Mouse (Mus musculus): ENCODE data around the gene Lime1.

Lime1 gene

GRCm38 (mm10) chr2:181391022-181391421 lies 11.1 kb downstream of the Lime1 start:
- DNase-seq (ENCODE audit: low read depth, low spot score), result no peak

- no peak for DNase-seq (ENCODE audit: low read depth, low spot score)
These were observed 11.7 kb downstream of the Lime1 start for GRCm38 (mm10) chr2:181391541-181391940.

DNA sequence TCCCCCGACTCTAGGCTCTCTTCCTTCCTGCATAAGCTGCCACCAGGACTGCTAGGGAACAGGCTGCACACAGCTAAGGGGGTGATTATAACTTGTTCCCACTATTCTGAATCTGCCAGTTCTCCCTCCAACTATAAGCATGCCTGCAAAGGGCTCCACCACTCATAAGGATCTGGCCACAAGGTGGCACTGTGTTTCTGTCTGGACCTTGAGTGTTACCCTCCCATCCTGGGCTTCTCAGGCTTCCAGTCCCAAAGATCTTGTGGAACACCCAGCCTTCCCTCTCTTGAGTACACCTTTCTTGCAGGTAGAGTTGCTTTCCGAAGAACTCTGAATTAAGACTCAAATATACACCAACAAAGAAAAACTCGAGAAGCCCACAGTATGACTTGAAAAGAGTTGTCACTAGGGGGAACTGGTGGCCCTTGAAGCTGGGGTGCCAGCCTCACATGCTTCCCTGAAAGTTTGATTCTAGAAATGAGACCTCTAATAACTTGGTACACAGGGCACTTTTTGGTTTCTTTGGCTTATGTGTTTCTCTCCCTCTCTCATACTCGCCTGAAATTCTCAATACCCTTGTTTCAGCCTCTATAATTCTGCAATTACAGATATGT lies 12.8 kb downstream of the Lime1 start:
- peak; percentile 91 for DNase-seq (ENCODE audit: low read depth, low spot score)

- DNase-seq (ENCODE audit: low read depth, low spot score), result no peak
These were observed 14.2 kb downstream of the Lime1 start for GRCm38 (mm10) chr2:181394086-181394485.

- no peak for DNase-seq (ENCODE audit: low read depth, low spot score)
These were observed 17.4 kb downstream of the Lime1 start for GRCm38 (mm10) chr2:181397207-181397761.

DNA sequence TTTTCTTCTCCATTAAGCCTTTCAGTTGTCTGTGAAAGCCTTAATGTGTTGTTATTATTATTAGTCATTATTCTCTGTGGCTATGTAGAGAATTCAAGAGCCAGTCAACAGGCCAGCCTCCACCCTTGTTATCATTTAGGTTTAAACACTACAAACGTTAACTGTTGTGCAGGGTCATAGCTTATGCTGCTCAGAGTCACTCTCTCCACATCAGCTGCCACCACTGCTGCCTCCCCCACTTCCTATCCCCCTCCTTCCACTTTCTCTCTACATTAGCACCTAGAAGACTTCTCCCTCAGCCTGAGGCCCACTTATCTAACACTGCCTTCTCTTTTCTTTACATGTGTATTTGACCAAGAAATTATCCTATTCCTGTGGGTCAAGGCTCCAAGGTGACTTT lies 21.6 kb downstream of the Lime1 start:
- no peak for DNase-seq (ENCODE audit: low read depth, low spot score)

DNA sequence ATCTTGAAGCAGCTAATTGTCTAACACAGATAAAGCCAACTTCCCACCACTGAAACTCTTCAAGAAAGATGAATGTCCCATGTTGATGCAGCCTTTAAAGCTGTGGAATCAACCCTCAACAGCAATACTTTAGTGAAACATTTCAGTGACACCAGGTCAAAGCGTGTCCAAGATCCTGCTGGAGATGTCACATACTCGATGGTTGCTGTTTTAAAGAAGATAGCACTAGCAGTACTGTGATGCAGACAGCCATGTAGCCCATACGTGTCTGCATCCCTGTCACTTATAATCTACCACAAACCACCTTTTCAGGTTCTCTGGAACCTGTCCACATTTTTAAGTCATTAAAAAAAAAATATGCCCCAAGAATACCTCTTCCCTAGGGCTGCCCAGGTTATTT lies 23.8 kb downstream of the Lime1 start:
- no peak for DNase-seq (ENCODE audit: low read depth, low spot score)

DNA sequence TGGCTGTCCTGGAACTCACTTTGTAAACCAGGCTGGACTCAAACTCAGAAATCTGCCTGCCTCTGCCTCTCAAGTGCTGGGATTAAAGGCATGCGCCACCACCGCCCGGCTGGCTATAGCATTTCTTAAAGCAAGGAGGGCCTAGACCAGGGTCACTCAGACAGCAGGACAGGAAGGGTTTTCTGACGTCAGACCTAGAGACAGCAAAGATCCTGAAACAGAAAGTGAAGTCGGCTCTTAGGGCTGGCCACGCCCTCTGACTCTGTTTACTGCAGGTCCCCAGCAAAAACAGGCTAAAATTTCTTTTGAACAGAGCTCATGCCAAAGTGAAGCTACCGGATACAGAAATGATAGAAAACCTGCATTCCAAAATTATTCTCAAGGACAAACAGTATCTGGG lies 29.8 kb downstream of the Lime1 start:
- DNase-seq (ENCODE audit: low read depth, low spot score), result peak; percentile 39

- peak; percentile 79 for DNase-seq (ENCODE audit: low read depth, low spot score)
These were observed 31.0 kb downstream of the Lime1 start for GRCm38 (mm10) chr2:181410760-181411473.

DNA sequence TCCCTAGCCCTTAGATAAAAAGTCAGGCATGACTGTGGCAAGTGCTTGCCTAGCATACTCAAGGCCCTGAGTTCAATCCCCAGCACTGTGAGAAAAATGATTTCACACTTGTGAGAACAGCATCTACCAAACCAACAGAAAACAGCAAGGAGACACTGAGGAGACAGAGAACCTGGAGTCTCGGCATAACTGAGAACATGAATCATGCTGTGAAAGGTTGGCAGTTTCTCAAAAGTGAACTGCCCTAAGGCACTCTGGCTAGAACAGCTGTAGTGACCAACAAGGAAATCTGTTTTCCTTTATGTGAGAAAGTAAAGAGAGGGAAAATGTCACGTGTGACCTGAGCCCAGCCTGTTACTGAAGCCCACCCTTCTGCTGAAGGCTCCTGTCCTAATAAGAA lies 33.3 kb downstream of the Lime1 start:
- no peak for DNase-seq (ENCODE audit: low read depth, low spot score)

DNA sequence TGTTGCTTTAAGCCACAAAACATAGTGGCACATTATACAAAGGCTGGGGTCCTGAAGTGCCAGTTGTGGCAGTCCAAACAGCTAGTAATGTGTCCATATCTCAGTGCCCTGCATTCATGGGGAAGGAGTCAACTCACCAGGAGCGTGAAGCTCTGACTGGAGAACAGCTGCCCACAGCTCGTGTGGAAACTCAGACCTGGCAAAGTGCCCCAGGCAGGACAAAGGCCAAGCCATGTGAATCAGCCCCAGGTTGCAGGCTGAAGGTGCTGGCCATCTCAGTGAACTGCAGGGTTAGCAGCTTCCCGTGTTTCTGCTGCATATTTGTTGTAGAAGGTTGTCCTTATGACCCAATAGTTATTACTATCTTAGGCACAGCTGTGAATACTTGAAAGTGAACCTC lies 36.1 kb downstream of the Lime1 start:
- DNase-seq (ENCODE audit: low read depth, low spot score), result no peak

DNA sequence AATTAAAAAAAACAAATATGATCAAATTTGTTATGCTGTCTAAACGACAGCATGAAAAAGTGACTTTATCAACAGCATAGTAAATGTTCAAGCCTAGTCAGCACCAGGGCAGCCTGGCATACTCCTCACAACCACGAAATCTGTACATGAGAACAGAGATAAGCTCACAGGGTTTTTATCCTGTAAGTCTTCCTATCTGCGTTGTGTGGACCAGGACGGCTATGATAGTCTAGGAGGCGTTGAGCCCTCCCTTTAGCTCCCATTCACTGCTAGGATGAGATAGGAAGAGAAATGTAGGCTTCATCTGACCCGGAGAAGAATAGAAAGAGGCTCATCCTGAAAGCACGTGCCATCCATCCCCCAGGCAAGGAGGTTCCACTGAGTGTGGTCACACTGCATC lies 39.5 kb downstream of the Lime1 start:
- DNase-seq (ENCODE audit: low read depth, low spot score), result no peak

DNA sequence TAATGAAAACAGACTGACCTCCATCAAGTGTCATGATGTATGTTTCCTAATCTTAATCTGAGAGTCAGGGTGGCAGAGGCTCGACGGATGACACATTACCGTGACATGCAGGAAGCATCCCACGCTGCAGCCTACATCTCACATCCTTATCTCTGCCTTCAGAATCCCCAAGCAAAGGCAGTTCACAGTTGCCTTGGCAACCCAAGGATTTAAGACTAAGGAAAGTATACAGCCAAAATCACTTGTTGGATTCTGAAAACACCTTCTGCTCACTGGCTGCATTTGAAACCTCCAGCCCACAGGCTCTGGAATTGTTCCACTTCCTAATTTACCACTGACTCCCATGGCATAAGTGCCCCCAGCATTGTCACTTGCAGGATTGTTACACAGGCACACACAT lies 40.5 kb downstream of the Lime1 start:
- no peak for DNase-seq (ENCODE audit: low read depth, low spot score)

DNA sequence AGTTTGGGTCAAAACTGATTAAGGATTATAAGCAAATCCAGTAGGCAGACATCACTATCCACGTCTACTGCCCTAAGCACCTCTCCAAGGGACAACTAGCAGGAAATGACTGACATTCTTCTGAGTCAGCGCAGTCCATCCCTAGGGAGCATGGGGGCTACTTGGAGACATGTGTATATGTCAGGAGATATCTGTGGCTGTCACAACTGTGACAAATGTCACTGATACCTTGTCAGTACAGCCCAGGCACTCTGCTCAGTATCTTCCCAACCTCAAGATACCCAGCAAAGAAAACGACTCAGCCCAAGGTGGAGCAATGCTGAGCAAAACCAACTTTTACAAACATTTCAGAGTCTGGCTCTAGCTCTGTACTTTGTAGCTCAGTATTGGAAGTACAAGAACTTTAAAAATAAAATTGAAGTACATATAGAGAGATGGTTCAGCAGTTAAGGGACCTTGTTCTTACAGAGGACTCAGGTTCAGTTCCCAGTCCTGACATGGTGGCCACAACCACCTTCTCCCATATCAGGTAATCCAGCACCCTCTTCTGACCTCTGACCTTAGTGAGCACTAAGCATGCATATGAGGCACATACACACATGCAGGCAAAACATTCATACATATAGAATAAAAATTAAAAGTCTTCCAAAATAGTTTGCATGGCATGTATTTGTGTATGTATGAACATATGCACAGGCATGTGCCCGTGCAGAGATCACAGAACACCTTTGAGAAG lies 41.2 kb downstream of the Lime1 start:
- no peak for DNase-seq (ENCODE audit: low read depth, low spot score)

- DNase-seq (ENCODE audit: low read depth, low spot score), result no peak
These were observed 44.0 kb downstream of the Lime1 start for GRCm38 (mm10) chr2:181423834-181424233.

All from CD4-positive, CD25-positive, alpha-beta regulatory T cell, adult 2 months (primary cell).